Mouse (Mus musculus) urinary bladder, postnatal 25 days (tissue): Measurements from ENCODE around the gene Rbm47.
A peak's percentile ranks its signal among the peaks of the same experiment; 100 is the strongest.

ENCODE experiments used
- DNase-seq: peaks from one replicate; pipeline ENCODE4 v3.0.0; 2022; ENCODE audit warnings: low spot score

The Rbm47 gene

DNA sequence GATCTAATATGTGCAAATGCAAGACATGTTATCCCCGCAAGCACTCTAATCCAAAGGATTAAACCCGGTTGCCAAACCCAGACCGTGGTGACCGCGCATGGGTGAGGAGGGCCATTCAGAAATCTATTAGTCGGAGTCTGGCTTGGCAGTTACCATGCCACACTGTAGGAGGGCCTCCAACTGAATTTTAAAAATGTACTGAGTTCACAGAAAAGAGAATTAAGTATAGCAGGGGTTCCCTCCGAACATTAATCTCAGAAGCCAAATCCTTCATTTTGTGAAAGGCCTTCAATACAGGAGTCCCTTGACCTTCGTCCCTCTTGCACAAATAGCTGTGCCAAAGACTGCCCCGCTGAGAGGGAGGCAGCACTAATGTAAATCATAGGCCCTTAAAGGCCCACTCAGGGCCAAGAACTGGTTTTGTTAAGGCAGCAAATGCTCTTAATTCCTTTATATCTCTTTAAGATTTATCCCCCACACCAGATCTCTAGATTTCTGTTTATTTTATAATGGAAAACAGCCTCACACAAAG is 16.4 kb downstream of the Rbm47 start:
- no peak for DNase-seq

DNA sequence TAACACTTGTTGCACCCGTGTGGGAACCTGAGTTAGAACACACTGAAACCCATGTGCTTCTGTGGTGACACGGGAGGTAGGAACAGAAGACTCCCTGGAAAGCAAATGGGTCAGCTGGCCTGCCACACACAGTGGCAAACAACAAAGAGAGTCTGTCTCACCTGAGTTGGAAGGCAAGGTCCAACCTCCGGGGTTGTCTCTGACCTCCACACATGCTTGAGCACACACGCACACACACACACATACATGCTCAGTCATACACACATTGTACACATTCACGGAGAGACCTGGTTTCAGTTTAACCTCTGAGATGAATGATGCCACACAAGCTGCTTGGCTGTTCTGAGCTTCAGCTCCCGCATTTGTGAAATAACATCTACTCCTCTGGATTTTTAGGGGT is 18.3 kb downstream of the Rbm47 start:
- DNase-seq = no peak

DNA sequence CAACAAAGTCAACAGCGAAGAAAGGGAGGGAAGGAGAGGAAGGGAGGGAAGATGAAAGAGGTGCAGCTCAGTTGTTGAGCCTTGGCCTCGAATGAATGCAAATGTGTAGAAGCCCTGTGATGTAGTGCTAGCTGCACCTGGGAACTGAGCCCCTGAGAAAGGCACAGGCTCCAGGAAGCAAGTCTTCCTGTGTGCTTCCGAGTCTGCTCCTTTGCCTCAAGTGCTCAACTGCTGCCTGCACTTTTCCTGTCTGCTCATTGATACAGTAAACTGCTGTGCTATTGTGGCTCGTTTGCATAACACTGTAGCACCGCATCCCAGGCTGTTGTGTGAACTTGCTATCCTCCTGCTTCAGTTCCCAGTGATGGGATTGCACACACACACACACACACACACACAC is 19.4 kb downstream of the Rbm47 start:
- no peak for DNase-seq

DNA sequence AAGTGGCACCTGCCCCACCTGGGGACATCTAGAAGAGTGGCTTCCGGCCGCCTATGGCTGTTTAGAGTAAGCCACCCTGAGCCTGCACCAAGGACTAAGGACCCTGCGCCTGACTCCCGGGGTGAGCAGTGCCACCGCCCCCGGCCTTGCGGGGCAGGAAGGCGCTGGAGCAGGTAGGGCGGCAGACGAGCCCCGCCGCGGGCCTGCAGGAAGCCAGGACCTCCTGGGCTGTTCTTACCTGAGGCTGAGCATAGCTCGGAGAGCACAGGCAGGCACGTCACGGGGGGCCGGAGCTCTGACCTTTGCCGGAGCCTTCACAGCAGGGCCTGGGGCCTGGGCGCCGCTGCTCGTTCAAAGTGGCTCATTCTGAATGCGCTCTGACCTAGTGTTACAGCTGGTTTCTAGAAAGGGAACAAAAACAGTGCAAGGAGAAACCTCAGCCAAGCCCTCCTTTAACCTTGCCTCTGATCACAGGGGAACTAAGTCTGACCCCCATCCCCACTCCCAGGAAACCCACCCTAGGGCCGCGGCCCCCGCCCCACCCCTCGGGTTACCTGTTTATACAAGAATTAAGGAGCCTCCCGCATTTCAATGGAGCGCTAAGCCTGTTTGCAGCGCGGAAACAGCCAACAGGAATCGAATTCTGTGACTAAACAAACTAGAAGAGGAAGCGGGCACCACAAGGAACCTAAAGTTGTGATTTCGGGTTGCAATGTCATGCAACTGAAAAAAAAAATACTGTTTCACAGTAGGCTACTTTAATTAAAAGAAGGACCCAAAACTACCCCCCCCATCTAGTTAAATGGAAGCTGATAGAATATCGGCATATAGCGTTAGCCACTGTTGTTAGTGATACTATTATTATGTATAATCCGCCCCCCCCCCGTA is 21.4 kb downstream of the Rbm47 start:
- DNase-seq = peak; percentile 45

DNA sequence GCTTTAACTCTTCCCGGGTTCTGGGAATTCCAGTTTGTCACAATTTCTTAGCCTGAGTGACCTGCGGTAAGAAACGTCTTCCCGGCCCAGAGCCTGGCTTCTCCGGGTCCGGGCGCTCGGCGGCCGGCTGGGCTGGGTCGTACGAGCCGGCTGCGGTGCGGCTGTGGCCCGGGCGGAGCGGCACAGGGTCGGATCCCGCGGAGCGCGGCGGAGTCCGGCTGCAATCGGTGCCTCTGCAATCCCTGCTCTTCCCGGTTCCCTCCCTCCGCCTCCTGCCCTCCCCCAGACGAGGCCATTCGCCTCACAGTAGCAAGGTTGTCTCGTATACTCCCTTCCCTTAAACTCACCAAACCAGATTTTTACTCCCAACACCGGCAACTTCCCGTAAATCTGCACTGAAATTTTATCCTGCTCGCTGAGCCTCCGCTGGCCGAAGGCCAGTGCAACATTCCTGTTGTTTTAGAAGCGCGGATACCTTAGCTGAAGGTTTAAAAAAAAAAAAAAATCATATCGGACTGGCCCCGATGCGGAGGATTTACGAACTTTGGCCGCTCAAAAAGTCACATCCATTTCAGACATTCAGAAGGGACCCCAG is 22.1 kb downstream of the Rbm47 start:
- DNase-seq = peak; percentile 62

DNA sequence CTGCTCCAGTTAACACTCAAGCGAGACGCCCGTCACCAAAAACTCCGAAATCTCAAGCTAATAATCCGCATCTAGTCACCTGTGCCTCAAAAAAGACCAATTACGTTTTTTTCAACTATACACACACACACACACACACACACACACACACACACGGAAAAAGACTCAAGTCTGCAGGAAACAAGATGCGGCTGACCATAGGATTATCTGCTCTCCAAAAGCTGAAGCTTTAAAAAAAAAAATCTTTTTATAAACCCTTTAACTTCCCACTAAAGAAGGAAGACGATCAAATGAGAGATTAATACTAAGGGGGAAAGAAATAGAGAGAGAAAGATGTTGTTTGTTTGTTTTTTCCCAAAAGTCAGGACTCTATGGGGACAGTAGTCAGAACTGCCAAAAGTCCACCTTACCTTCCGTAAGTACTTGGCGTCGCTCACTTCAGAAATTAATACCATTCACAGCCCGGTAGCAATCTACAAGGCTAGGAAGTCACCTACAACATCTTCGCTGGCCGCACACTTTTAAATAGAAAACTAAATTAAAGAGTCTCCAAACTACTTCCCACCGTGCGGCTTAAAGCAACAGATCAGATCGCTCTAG is 22.7 kb downstream of the Rbm47 start:
- no peak for DNase-seq

DNA sequence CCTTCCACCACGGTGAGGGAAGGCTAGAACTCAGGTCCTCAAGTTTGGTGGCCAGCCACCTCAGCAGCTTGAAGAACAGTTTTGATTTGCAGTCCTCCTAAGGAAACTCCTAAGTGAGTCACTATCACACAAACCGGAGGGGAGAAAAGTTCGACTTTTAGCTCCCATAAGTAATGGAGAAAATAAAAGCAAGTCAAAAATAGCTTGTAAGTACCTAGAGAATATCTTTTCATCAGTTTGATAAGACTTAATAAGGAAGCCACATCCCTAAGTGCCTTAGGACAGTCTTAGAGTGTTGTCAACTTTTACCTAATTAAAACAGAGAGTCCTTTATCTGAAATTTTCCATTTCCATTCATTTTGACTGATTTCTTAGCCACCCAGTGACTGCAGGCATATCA is 23.3 kb downstream of the Rbm47 start:
- no peak for DNase-seq

DNA sequence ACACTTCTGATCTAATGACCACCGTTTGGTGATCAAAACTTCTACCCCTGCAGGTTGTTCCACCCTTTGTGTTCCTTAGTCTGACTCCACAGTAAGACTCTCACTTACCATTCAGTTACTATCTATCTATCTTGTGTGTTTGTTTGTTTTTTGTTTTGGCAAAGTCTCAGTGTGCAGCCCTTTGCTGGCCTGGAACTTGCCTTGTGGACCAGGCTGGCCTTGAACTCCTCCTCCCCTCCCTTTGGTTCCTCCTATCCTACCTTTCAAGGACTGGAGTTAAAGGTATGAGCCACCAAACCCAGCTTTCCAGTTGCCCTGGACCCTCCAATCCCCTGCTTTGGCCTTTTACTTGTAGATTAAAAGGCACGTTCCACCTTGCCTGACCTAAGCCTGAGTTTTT is 23.8 kb downstream of the Rbm47 start:
- DNase-seq = no peak

DNA sequence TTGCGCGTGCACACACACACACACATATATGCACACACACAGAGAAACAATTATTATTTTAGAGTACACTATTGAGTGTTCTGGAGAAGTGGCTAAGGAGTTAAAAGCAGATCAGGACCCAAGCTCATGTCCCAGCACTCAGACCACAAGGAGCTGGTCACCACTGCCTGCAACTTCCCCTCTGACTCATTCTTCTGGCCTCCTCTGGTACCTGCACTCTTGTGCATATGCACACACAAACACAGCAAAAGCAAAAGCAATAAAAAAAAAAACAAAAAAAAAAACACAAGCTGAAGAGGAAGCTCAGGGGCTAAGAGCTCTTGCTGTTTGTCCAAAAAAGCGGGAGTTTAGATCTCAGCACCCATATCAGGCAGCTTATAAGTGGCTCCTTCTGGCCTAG is 25.6 kb downstream of the Rbm47 start:
- no peak for DNase-seq

DNA sequence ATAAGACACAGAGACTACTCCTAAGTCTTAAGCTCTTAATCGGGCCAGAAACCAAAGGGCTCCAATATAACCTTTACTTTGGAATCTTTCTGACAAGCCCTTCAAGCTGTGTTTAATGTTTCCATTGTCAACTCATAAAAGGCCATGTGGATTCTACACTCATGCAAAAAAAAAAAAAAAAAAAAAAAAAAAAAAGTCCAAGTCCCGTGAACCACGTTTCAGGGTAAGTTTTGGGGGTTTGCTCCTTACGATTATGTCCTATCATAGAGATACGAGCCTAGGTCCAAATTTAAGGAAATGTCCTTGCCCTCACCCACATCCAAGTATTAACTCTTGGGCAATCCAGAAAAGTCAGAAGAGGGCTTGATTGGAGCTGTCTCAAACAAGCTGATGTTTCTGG is 27.3 kb downstream of the Rbm47 start:
- no peak for DNase-seq

DNA sequence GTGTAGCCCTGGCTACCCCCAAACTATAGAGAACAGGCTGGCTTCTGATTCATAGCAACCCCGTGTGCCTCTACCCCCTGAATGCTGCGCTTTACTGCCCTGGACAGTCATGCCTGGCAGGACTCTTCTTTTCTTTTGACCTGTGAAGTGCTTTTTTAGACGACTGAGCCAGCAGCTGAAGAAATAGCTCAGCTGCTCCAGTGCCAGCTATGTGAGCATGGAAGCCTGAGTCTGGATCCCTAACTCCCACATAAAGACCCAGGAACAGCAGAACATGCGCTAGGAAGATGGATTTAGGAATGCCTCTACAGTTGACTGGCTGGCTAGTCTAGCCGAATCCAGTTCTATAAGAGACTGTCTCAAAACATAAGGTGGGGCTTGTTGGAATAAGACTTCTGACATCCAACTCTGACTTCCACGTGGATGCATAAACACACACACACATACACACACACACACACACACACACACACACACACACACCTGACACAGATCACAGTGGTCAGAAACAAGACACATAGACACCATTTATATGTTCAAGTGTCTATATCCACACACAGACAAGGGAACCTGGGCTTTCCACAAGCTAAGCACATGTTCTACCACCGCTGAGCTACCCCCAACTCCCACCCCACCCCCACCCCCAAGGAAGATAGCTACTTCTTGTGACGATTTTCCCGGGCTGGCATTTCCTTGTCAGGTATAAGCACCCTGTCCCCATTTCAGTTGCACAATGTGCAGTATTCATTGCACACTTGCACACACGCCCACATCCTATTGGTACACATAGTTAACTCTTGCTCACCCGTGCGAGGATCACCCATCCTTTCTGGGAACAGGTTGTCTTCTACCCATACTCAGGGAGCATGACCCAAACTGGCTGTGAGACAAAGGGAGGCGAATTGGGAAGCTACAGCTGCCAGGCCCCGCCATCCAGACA is 29.6 kb downstream of the Rbm47 start:
- no peak for DNase-seq

DNA sequence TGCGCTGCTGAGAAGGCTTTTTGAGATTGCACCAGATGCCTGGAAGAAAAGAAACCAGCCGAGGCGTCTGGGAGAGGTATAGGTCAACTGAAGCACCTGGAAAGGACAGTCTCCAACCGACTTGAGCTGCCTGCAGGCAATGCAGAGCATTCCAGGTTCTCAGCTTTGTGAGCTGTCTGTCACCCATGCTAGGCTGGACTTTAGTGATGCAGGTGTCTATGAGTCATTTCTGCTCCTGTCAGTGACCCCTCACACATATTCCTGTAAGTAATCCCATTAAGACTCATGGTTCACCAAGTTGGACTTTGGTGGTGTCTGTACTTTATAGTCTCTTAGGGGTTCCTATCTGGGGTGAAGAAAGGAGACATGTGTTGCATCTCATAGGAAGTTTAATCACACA is 31.4 kb downstream of the Rbm47 start:
- DNase-seq = no peak

DNA sequence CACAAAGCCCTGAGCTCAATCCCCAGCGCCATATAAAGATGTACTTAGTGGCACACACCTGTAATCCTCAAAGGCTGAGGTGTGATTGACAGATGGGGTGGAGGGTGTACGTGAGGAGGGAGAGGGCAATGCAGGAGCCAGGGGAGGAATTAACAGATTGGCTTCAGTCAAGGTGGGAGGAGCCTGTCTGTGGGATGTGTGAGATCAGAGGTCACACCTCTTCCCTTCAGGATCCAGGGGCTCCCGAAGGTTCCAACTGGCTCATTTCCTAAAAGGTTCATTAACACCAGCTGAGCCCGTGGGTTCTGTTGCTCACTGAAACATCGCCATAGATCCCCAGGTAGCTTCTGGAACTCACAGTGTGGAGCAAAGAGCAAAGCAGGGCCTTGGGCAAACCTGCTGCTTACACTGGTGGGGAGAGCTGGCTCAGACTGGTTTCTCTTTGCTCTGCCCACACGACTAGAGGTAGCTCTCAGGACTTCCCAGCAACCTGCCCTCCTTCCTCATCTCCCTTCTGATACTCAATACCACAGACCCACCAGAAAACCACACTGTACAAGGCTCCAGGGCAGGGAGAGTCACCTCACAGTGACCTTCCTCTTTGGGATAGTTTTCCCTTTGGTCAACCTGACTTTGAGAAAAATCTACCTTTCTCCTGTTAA is 33.2 kb downstream of the Rbm47 start:
- DNase-seq = no peak

DNA sequence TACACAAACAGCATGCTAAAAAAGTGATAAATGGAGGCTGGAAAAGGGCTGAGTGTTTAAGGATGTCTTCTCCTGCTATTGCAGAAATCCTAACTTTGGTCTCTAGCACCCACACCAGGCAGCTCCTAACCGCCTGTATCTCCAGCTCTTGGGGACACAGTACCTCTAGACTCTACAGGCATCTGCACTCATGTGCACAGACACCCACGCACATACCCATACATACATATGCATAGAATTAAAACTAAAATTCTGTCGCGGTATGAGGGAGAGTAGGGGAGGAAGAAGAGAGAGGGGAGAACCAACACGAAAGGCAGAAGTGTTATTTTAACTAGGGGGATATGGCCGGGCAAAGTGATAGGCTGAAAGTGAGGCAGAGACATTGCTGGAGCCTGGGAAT is 33.7 kb downstream of the Rbm47 start:
- DNase-seq = no peak

DNA sequence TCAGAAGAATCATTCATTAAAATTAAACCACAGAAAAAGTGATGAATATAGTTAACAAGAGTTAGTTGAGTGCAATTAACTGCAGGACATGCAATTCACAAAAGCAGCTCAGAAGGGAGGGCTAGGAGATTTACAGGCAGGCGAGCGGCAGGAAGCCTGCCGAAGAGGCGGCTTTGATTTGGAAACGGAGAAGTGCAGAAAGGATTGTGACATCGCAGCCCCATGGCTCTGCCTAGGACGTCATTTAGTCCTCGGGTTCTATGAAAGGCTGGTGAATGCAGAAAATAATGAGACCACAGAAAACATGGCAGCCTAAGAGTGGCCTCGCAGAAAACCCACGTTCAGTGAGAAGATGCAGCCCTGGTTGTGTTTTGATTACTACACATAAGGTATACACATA is 34.3 kb downstream of the Rbm47 start:
- DNase-seq = no peak

DNA sequence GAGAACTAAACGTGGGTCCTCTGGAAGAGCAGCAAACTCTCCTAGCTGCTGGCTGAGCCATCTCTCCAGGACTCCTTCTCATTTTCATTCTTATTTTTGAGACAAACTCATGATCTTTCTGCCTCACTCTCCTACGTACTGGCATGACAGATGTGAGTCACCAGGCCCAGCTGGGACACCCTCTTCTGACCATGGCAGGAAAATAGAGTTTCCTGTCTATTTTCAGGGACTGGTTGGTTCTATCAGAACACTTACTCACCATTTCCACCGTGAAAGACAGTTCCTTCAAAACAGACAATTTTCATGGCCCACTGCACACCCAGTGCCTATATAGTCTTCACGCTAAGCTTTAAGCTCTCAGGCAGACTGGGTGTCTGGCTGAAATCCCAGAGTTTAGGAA is 35.7 kb downstream of the Rbm47 start:
- DNase-seq = no peak

DNA sequence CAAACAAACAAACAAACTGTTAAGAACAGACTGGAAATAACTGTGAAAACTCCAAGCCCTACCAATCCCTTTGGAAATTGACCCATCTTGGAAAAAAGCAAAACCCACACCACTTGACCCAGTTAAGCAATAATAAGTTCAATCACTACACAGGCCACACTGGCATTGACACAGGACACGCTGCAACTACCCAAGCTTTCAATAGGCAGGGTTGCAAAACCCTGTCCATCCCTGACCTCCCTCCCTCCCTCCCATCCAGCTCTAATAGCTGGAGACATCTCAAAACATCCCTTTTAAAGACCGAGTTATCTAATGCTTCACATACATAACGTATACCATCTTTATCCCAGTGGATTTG is 37.1 kb downstream of the Rbm47 start:
- DNase-seq = no peak

DNA sequence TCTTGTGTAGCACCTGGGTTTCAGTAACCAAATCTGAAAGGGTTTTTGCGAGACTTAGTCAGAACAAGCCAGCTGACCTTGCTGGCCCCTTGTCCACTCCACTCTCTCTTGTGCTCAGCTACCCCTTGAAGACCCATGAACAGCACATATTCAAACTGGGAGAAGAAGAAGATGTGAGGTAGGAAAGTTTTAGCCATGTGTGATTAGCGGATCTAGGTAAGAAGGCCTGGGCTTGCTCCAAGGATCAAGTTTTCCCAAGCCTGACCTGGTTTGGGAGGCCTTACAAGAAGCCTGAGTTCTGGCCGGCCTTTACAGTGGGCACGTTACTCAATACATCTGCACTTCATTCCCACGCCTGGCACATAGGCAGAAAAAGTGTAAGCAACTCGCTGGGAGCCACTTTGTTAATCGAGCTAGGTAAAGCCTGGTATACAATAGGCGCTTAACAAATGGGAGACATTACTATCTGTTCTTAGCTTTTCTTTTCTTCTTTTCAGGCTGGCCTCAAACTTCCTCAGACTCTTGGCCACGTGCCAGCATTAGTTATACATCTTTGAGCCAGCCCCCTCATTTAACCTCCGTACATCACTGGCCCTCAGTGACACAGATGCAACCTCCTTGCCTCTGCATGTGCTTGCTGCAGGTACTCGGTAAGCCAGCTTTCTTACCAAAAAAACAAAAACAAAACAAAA is 37.6 kb downstream of the Rbm47 start:
- DNase-seq = no peak

DNA sequence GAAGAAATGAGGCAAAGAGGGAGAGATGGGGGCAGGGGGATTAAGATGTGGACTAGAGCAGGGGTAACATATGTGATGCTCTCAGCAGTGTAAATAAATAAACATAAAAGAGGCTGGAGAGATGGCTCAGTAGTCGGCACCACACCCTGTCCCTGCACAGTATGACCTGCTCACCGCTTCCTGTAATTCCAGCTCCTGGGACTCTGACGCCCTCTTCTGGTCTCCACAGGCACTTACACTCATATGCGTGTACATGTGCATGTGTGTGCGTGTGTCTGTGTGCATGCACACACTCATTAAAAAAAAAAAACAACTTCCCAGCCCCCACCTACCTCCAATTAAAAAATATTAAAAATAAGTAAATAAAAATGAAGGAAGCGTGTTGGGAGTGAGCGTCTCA is 38.3 kb downstream of the Rbm47 start:
- DNase-seq = no peak

DNA sequence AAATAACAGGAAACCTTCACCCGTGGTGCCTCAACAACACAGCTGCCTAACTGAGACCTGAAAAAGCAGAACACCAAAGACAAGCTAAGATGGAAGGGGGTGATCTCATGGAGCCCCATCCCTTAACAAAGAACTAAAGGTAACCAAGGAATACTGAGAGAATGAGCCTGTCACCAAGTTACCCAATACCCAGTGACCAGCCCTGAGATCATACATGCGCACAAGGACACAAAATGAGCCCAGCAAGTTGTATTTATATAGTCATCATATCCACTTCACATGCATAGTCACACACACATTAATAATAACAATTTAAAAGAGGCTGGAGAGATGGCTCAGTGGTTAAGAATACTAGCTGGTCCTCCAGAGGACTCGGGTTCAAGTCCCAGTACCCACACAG is 44.0 kb downstream of the Rbm47 start:
- no peak for DNase-seq

DNA sequence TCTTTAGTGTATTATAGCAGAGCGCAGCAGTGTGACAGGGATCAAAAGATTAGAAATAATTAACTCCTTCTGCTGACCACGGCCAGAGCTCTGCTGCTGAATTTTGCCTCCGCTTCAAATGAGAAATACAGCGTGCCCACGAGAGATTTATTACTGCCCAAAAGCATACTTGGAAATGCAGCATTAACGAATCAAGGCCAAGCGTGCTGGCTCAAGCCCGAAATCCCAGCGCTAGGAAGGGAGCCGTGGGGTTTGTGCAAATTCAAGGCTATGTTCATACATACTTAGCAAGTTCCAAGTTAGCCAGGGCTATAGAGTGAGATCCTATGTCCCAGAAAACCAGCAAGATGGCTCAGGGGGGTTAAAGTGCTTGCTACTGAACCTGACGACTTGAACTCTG is 47.5 kb downstream of the Rbm47 start:
- DNase-seq = no peak
